Mouse (Mus musculus) lung, embryonic 16.5 days (tissue): ENCODE results near the gene Smim24. TPM values are rescaled to one million over a fixed set of nuclear protein-coding genes. Genes with fewer than 3 reads are reported as not detected.

Experiments used
- ATAC-seq: fragments of 200-750 bp; cut with Nextera tagmentation; 2 replicates; pipeline ENCODE4 v1.8.0; 2017; ENCODE audit warnings: low read depth, mild to moderate bottlenecking, moderate library complexity
- H3K27ac ChIP-seq: fragments of 300-500 bp; sonication (generic); 2 replicates; pipeline ENCODE4 v1.5.1; 2014; ENCODE audit warnings: mild to moderate bottlenecking, control low read depth, low read length
- H3K27me3 ChIP-seq: fragments of 300-500 bp; sonication (generic); 2 replicates; pipeline ENCODE4 v1.6.1; 2014; ENCODE audit warnings: low read depth, low read length, mixed read lengths; ENCODE audit not compliant: control insufficient read depth, insufficient read depth
- H3K36me3 ChIP-seq: fragments of 300-500 bp; sonication (generic); 2 replicates; pipeline ENCODE4 v1.6.1; 2014; ENCODE audit warnings: low read length; ENCODE audit not compliant: control insufficient read depth, insufficient read depth
- H3K4me1 ChIP-seq: fragments of 300-500 bp; sonication (generic); replicated peaks from 2 replicates; pipeline ENCODE4 v1.6.1; 2014; ENCODE audit warnings: low read length, mixed read lengths; ENCODE audit not compliant: control insufficient read depth, insufficient read depth
- H3K4me2 ChIP-seq: fragments of 300-500 bp; sonication (generic); 2 replicates; pipeline ENCODE4 v1.6.1; 2014; ENCODE audit warnings: low read depth, low read length, control low read depth
- H3K4me3 ChIP-seq: fragments of 300-500 bp; sonication (generic); 2 replicates; pipeline ENCODE4 v1.5.1; 2014; ENCODE audit warnings: mild to moderate bottlenecking, low read length, control low read depth
- H3K9ac ChIP-seq: fragments of 300-500 bp; sonication (generic); 2 replicates; pipeline ENCODE4 v1.6.1; 2014; ENCODE audit warnings: low read length, control low read depth
- H3K9me3 ChIP-seq: fragments of 300-500 bp; sonication (generic); 2 replicates; pipeline ENCODE4 v1.6.1; 2016; ENCODE audit warnings: low read length; ENCODE audit not compliant: control insufficient read depth
- WGBS: fragments of 180-500 bp; shearing (Covaris S2); extraction: QIAGEN DNeasy Blood & Tissue Kit; methylation state at CpG from one replicate; pipeline ENCODE4 v1.1.7; 2014; 5-methylcytosine and 5-hydroxymethylcytosine counted together
- polyA plus RNA-seq: library from polyadenylated mRNA; unstranded; fragments of >200 nt; fragmentation: Nextera tagmentation; extraction: Ambion mirVana; gene quantifications from 2 replicates; pipeline ENCODE4 v1.2.1, GENCODE M21; 2015

Gene Smim24
- polyA plus RNA-seq, 1 experiment from 2014 or later: 7.9 TPM

DNA sequence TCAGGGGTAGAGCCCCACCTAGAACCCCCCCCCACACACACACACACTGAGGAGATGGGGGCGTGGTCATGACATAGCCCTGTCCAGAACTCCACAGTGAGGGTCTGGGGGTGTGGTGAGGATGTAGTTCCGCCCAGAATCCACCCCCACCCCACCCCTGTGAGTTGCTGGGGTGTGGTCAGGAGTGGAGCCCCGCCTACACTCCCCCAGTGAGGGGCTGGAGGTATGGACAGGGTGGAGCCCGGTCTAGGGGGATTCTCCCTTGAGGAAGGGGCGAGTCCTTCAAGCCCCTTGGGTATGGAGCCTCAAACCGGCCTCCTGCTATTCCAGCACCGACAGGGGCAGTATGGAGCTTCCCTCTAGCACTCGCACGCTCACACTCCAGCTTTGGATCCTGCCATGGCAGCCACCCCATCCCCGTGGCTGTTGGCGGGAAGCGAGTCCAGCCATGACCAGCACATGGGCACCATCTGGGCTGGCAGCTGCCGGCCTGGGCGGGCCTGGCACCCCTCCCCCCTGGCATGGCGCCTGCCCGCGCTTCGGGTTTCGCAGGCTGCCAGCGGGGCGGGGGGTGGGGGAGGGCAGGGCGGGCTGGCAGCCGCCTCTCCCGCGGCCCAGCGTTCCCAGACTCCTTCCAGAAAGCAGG is 23.9 kb downstream of the Smim24 start:
- Histone ChIP-seq H3K4me2 (peak overlapping the region; percentile 70), H3K4me3 (peak overlapping the region; percentile 38), H3K36me3 (peaks cover 7% of the 10 kb centered on the region), H3K27me3 (no peaks in the 10 kb centered on the region), H3K27ac (peak overlapping the region; percentile 94), H3K4me1 (peaks cover 73% of the 10 kb centered on the region), H3K9ac (peak overlapping the region; percentile 65), H3K9me3 (no peaks in the 10 kb centered on the region)
- 2% methylated on average over 26 of the region's 26 CpGs for WGBS
- peak; percentile 62 for ATAC-seq

DNA sequence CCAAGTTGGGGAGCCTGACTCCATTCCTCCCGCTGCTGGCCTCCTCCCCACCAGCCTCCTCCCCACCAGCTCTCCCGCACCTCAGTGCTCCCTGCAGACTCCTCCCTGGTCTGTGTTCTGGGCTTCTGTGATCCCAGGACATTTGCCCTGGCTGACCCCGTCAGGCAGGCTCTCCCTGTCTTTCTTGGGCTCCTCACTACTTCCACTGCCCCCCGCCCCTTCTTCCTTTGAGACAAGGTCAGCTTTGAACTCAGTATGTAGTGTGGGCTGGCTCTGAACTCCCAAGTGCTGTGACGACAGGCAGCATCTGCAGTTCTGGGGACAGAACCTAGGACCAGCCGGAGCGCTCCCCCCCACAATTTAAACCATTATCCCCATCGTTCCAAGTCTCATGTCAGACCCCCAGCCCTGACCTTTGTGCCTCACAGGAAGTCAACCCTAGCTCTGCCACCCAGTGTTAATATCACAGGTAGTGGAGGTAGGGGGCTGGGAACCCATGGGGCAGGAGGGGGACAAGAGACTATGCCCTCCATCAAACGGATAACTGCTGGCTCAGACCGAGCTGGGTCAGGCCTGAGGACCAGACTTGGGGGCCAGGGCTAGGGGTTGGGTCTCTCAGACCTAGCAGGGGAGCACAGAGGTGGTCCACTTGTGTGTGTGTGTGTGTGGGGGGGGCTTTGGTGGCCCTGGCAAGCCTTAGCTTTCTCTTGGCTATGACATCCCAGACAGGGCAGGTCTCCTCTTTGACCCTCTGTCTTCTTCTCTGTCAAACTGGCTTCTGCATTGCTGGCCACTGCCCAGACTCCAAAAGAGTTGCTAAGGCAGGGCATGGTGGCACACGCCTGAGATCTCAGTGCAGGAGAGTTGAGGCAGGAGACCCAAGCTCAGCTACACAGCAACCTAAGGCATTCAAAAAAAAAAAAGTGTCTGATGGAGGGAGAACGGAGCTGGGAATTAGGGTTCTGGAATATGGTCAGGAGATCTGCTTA is 24.7 kb downstream of the Smim24 start:
- Histone ChIP-seq H3K27ac (peak overlapping the region; percentile 94), H3K4me1 (peaks cover 64% of the 10 kb centered on the region), H3K4me3 (peak overlapping the region; percentile 38), H3K36me3 (peaks cover 7% of the 10 kb centered on the region), H3K9me3 (no peaks in the 10 kb centered on the region), H3K9ac (peak overlapping the region; percentile 65), H3K27me3 (no peaks in the 10 kb centered on the region), H3K4me2 (peak overlapping the region; percentile 70)
- no peak for ATAC-seq
- WGBS: 49% methylated on average over 12 of the region's 12 CpGs

DNA sequence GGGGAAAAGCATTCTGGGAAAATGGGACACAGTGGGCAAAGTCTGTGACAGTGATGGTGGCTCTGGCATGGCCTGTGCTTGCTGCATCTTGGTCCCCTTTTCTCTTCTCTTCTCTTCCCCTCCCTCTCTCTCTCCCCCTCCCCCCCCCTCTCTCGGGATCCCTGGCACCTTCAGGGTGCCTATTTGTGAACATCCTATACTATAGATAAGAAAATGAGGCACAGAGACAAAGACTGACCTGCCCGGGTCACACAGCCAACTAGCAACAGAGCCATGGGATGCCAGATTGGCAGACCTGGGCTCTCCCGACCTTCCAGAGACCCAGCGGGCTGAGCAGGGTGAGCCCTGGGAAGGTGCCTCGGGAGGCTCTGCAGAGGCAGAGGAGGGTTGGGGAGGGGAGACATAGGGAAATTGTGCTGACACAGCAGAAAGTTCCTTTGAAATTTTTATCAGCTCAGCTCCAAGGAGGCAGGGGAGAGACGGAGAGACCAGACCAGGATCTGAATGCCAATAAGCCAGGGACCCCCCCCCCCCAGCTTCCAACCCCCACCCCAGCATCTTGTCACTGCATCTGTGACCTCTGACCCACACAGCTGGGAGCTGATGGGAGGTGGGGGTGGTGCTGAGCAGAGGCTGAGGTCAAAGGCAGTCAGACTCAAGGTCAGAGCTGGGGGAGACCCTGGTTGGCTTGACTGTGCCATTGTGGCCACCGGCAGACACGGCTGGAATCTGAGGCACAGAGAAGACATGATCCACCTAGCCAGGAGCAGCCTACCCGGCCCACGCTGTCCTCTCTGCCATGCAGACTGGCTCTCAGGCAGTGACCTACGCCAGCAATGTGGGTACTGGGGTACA is 25.6 kb downstream of the Smim24 start:
- Histone ChIP-seq H3K36me3 (peaks cover 7% of the 10 kb centered on the region), H3K4me1 (peaks cover 55% of the 10 kb centered on the region), H3K27ac (no peak overlapping the region), H3K9me3 (no peaks in the 10 kb centered on the region), H3K9ac (no peak overlapping the region), H3K4me2 (no peak overlapping the region), H3K27me3 (no peaks in the 10 kb centered on the region), H3K4me3 (no peak overlapping the region)
- WGBS: 55% methylated on average over 11 of the region's 11 CpGs
- ATAC-seq: no peak

DNA sequence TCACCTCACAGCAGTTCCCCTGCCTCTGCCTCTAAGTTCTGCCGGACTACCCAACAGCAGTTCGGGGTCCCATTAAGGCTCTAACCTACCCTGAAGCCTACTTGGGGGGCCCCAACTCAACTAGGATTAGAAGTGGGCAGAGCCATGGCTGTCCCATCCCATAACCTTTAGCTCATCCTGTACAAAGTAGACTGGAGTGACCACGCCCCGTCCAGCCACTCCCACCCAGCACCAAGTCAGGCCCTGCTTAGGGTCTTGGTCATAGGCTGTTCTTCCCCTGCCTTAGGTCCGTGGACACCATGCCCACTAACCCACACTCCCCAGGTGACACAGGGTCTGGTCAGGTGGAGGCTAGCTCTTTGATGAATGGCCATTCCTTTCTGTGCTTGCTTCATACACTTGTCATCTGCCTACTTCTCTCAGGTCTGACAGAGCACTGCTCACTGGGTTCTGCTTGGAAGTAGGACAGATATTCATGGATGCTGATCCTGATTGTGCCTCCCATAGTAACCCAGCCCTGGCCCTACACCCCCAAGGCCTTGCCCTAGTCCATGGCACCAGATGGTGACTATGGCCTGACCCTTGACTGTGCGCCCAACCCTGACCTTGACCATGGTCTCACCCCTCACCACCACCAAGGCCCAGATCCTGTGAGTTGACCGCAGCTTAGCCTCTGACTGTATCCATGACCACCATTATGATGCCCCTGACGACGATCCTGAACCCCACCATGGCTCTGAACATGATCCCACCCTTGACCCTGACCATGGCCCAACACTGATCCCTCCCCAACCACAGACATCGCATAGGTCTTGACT is 26.5 kb downstream of the Smim24 start:
- Histone ChIP-seq H3K4me1 (peaks cover 52% of the 10 kb centered on the region), H3K4me3 (no peak overlapping the region), H3K36me3 (peaks cover 7% of the 10 kb centered on the region), H3K27ac (no peak overlapping the region), H3K4me2 (no peak overlapping the region), H3K27me3 (no peaks in the 10 kb centered on the region), H3K9ac (no peak overlapping the region), H3K9me3 (no peaks in the 10 kb centered on the region)
- no peak for ATAC-seq
- WGBS: 88% methylated on average over 10 of the region's 10 CpGs

DNA sequence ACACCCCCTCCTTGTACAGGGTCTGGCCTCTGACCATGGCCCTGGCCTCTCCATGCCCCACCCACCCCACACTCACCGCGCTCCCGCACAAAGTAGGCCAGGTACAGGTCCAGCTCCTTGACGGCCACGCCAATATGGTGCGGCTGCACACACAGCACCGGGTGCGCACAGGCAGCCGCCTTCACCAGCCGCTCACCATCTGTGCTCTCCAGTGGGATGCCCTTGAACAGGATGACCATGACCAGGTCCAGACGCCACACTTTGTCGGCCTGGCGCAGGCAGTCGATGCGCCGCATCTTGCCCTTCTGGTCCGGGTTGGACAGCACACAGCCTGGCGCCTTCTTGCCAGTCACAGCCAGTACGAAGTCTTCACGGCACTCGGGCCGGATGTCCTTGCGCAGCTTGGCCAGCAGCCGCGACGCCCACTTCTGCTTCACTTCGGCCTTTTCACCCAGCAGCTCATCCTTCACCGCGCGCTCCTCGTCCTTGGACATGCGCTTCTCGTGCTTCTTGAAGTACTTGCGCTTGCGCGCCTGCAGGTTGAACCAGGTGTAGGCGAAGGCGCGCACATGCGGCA is 27.4 kb downstream of the Smim24 start:
- Histone ChIP-seq H3K4me3 (no peak overlapping the region), H3K9ac (no peak overlapping the region), H3K4me1 (peaks cover 52% of the 10 kb centered on the region), H3K36me3 (peaks cover 7% of the 10 kb centered on the region), H3K27me3 (no peaks in the 10 kb centered on the region), H3K4me2 (no peak overlapping the region), H3K9me3 (no peaks in the 10 kb centered on the region), H3K27ac (no peak overlapping the region)
- no peak for ATAC-seq
- 78% methylated on average over 40 of the region's 40 CpGs for WGBS

DNA sequence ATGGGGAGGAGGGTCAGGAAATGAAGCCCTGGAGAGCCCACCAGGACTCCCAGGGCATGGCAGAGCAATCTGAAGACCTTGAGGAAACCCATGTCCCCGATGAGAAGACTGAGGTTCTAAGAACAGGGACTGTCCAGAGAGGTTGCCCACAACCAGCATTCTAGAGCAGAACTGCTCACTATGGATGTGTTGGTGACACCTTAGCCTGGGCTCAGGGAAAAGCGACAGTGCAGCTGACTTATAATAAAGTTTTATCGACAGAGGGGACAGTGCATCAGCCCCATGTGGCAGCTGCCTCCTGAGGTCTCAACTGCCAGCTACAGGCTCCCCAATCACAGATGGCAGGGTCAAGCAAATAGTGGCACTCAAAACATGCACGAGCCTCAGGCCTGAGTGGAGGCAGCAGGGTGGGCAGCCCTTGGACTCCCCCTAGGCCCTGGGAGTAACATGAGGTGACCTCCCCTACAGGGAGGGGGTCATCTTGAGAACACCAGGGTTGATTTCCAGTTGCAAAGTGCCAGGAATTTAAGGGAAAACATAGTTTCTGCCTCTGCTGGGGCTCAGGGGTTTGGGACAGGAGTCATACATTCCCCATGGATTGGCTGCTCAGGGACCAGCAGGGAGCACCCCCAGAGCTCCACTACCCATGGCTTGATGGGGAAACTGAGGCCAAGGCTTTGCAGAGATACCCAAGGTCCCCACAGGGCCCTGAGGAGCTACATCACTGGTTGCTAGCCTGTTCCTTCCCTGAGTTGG is 28.4 kb downstream of the Smim24 start:
- H3K27me3 ChIP-seq: no peaks in the 10 kb centered on the region
- H3K4me1 ChIP-seq: peaks cover 51% of the 10 kb centered on the region
- 68% methylated on average over 4 of the region's 4 CpGs for WGBS
- H3K36me3 ChIP-seq: peaks cover 7% of the 10 kb centered on the region
- H3K4me3 ChIP-seq: no peak overlapping the region
- no peak overlapping the region for H3K27ac ChIP-seq
- H3K9ac ChIP-seq: no peak overlapping the region
- ATAC-seq: no peak
- no peaks in the 10 kb centered on the region for H3K9me3 ChIP-seq
- H3K4me2 ChIP-seq: no peak overlapping the region

DNA sequence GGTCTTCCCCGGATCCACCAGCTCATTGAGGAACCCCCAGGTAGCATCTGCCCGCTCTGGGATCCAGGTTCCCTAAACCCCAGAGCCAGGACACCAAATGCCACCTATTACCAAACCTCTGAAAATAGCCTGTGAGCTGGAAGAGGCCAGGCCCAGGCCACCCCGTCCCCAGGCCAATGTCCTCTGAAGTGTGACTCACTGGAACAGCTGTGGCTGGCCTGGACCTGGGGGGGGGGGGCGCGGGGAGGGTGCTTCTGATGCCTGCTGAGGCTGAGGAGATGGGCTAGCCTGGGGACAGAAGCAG is 28.9 kb downstream of the Smim24 start:
- ATAC-seq: no peak
- Histone ChIP-seq H3K27ac (no peak overlapping the region), H3K9ac (no peak overlapping the region), H3K4me3 (no peak overlapping the region), H3K9me3 (no peaks in the 10 kb centered on the region), H3K27me3 (no peaks in the 10 kb centered on the region), H3K4me2 (no peak overlapping the region), H3K36me3 (peaks cover 7% of the 10 kb centered on the region), H3K4me1 (peaks cover 46% of the 10 kb centered on the region)
- 79% methylated on average over 5 of the region's 5 CpGs for WGBS

DNA sequence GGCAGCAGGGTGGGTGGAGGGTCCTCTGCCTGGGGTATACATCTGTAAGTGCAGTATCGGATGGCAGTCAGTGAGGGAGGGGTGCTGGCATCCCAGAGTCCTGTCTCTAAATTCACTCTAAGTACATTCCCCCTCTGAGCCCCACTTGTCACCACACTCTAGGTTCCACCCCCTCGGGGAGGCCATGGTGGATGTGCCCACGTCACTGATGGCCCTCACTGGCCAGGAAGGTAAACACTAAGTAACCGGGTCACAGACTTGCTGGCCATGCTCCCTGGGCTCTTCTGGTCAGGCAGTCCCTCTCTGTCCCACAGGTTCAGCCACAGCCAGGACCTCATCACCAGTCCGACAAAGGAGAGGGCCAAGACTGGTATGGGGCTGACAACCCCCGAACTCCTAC is 29.3 kb downstream of the Smim24 start:
- Histone ChIP-seq H3K27me3 (no peaks in the 10 kb centered on the region), H3K9ac (no peak overlapping the region), H3K27ac (no peak overlapping the region), H3K9me3 (no peaks in the 10 kb centered on the region), H3K4me1 (peaks cover 42% of the 10 kb centered on the region), H3K4me3 (no peak overlapping the region), H3K4me2 (no peak overlapping the region), H3K36me3 (peaks cover 7% of the 10 kb centered on the region)
- ATAC-seq: no peak
- 58% methylated on average over 6 of the region's 6 CpGs for WGBS
